Mouse (Mus musculus) megakaryocyte, embryonic 14.5 days (primary cell): ENCODE data around the gene Opa1.

Experiments used
- FLI1 ChIP-seq: IDR thresholded peaks from 2 replicates; pipeline ENCODE4 v1.6.1; 2012; ENCODE audit warnings: low read length, inconsistent platforms, mixed read lengths
- GATA1 ChIP-seq: IDR thresholded peaks from 3 replicates; pipeline ENCODE4 v1.6.1; 2012; ENCODE audit warnings: mixed read lengths, low read length, inconsistent platforms, borderline replicate concordance

DNA sequence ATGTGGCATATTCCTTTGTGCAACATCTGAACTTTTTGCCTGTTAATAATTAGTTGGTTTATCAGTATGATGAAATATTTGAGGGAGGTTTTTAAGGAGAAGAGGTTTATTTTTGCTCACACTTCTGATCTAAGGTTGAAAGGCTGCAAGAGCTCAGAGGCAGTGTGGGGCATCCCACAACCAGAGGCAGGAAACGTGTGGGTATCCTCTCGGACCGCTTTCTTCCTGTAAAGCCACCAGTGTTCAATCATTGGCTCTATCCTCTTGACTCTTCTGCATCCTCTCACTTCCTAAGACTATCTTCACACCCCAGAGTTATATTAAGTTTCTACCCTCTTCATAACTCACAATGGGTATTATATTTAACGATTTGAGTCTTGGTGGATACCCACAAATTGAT lies 5.1 kb upstream of the Opa1 start:
- TF ChIP-seq FLI1 = peak; percentile 61; the same call in 1 of the 2 replicates
- no peak; the same call in 2 of the 3 replicates for TF ChIP-seq GATA1
